Mouse (Mus musculus): ENCODE results near the gene Stat1. TPM values are rescaled to one million over a fixed set of nuclear protein-coding genes. Genes with fewer than 3 reads are reported as not detected.

The Stat1 gene
- polyA plus RNA-seq, 1 experiment from 2014 or later: 13.4 TPM

GRCm38 (mm10) chr1:52171271-52171670 is 52.0 kb downstream of the Stat1 start:
- no peak for ATAC-seq (ENCODE audit: low FRiP score)
- no peaks in the 10 kb centered on the region for H3K9me3 ChIP-seq

GRCm38 (mm10) chr1:52175321-52175720 is 56.1 kb downstream of the Stat1 start:
- Histone ChIP-seq H3K4me3 (no peak overlapping the region), H3K27me3 (no peaks in the 10 kb centered on the region), H3K4me2 (no peak overlapping the region), H3K4me1 (replicated peaks) (no peaks in the 10 kb centered on the region; the same call in 1 of the 2 replicates), H3K9ac (no peak overlapping the region), H3K36me3 (no peaks in the 10 kb centered on the region), H3K9me3 (no peaks in the 10 kb centered on the region), H3K27ac (no peak overlapping the region)
- no peak for ATAC-seq (ENCODE audit: low FRiP score)
- WGBS: 67% methylated on average over 5 of the region's 5 CpGs

More at GRCm38 (mm10) chr1:52171271-52171670, 52.0 kb downstream of the Stat1 start:
- WGBS: 80% methylated on average over 8 of the region's 8 CpGs
- Histone ChIP-seq H3K9ac (no peak overlapping the region), H3K4me1 (replicated peaks) (0 out of 2 replicates have a peak, but pooled peaks cover 5% of the 10 kb centered on the region), H3K4me2 (no peak overlapping the region), H3K27ac (no peak overlapping the region), H3K27me3 (no peaks in the 10 kb centered on the region), H3K4me3 (no peak overlapping the region), H3K36me3 (no peaks in the 10 kb centered on the region)

GRCm38 (mm10) chr1:52175983-52176382 is 56.7 kb downstream of the Stat1 start:
- H3K9ac ChIP-seq: no peak overlapping the region
- no peak overlapping the region for H3K4me2 ChIP-seq
- no peaks in the 10 kb centered on the region for H3K9me3 ChIP-seq
- H3K27ac ChIP-seq: no peak overlapping the region
- H3K4me3 ChIP-seq: no peak overlapping the region
- ATAC-seq (ENCODE audit: low FRiP score): no peak
- no peaks in the 10 kb centered on the region for H3K27me3 ChIP-seq
- no peaks in the 10 kb centered on the region for H3K36me3 ChIP-seq
- no peaks in the 10 kb centered on the region; the same call in 1 of the 2 replicates for H3K4me1 ChIP-seq (replicated peaks)
- 76% methylated on average over 3 of the region's 3 CpGs for WGBS

- Histone ChIP-seq H3K27ac (no peak overlapping the region), H3K9me3 (no peaks in the 10 kb centered on the region)
These were observed 57.8 kb downstream of the Stat1 start for GRCm38 (mm10) chr1:52176999-52177398.

GRCm38 (mm10) chr1:52179939-52180568 is 60.8 kb downstream of the Stat1 start:
- Histone ChIP-seq H3K4me2 (no peak overlapping the region), H3K27ac (no peak overlapping the region), H3K4me1 (replicated peaks) (no peaks in the 10 kb centered on the region; the same call in 1 of the 2 replicates), H3K4me3 (no peak overlapping the region), H3K9me3 (no peaks in the 10 kb centered on the region), H3K9ac (no peak overlapping the region), H3K36me3 (no peaks in the 10 kb centered on the region), H3K27me3 (no peaks in the 10 kb centered on the region)
- WGBS: 94% methylated on average over 9 of the region's 9 CpGs
- ATAC-seq (ENCODE audit: low FRiP score): no peak

More at GRCm38 (mm10) chr1:52176999-52177398, 57.8 kb downstream of the Stat1 start:
- no peak overlapping the region for H3K9ac ChIP-seq
- WGBS: 90% methylated on average over 2 of the region's 2 CpGs
- no peak overlapping the region for H3K4me2 ChIP-seq
- no peak overlapping the region for H3K4me3 ChIP-seq
- ATAC-seq (ENCODE audit: low FRiP score): no peak
- H3K27me3 ChIP-seq: no peaks in the 10 kb centered on the region
- no peaks in the 10 kb centered on the region for H3K36me3 ChIP-seq
- H3K4me1 ChIP-seq (replicated peaks): no peaks in the 10 kb centered on the region; the same call in 1 of the 2 replicates

- Histone ChIP-seq H3K4me3 (no peak overlapping the region), H3K9ac (no peak overlapping the region)
- ATAC-seq (ENCODE audit: low FRiP score): no peak
These were observed 62.8 kb downstream of the Stat1 start for GRCm38 (mm10) chr1:52181994-52182393.

GRCm38 (mm10) chr1:52182992-52183391 is 63.8 kb downstream of the Stat1 start:
- no peaks in the 10 kb centered on the region for H3K9me3 ChIP-seq

More at GRCm38 (mm10) chr1:52181994-52182393, 62.8 kb downstream of the Stat1 start:
- no peaks in the 10 kb centered on the region for H3K27me3 ChIP-seq
- H3K9me3 ChIP-seq: no peaks in the 10 kb centered on the region
- H3K4me1 ChIP-seq (replicated peaks): no peaks in the 10 kb centered on the region
- H3K4me2 ChIP-seq: no peak overlapping the region
- H3K27ac ChIP-seq: no peak overlapping the region
- no peaks in the 10 kb centered on the region for H3K36me3 ChIP-seq

More at GRCm38 (mm10) chr1:52182992-52183391, 63.8 kb downstream of the Stat1 start:
- Histone ChIP-seq H3K27ac (no peak overlapping the region), H3K27me3 (no peaks in the 10 kb centered on the region), H3K4me2 (no peak overlapping the region), H3K9ac (no peak overlapping the region), H3K4me1 (replicated peaks) (no peaks in the 10 kb centered on the region), H3K36me3 (no peaks in the 10 kb centered on the region), H3K4me3 (no peak overlapping the region)
- ATAC-seq (ENCODE audit: low FRiP score): no peak
- 97% methylated on average over 2 of the region's 2 CpGs for WGBS

Other genes with a start within 250 kb of the Stat1 start
- gene Myo1b, start 203.4 kb upstream of the Stat1 start, polyA plus RNA-seq (2015; fragmentation: Nextera tagmentation; extraction: Ambion mirVana): 78.7 and 87.9 TPM in 2 replicates
- 0.56 and 0.64 TPM in 2 replicates for gene Stat4, start 132.3 kb upstream of the Stat1 start, polyA plus RNA-seq (2015; fragmentation: Nextera tagmentation; extraction: Ambion mirVana)
- gene Gls, start 113.8 kb downstream of the Stat1 start, polyA plus RNA-seq (2015; fragmentation: Nextera tagmentation; extraction: Ambion mirVana): 25.4 and 29.0 TPM in 2 replicates